Mouse (Mus musculus): ENCODE measurements around the gene Gm20532. TPM values are rescaled to one million over a fixed set of nuclear protein-coding genes. Genes with fewer than 3 reads are reported as not detected.

Gene Gm20532
- total and polyA plus RNA-seq, 3 experiments = 0.15 TPM; not detected in 2

- peaks cover 34 to 69% of the 10 kb centered on the region in 2 experiments for H3K4me1 ChIP-seq (ENCODE audit: control insufficient read depth in 1 of 2, insufficient read depth in 2 of 2, low read length in 2 of 2)
- peak overlapping the region; percentile 73 for H3K9ac ChIP-seq (ENCODE audit: control insufficient read depth, low read depth, low read length, poor library complexity, severe bottlenecking)
- H3K27ac ChIP-seq (ENCODE audit: control insufficient read depth, low read depth, low read length) = peak overlapping the region; percentile 91
- no peak for DNase-seq (ENCODE audit: low read depth, low spot score)
- peak overlapping the region; percentile 13 to 42; a peak in 3 of 4 replicates for H3K4me3 ChIP-seq (ENCODE audit: control insufficient read depth in 1 of 2, insufficient read depth in 1 of 2, low read depth in 2 of 2, low read length in 2 of 2)
- TF ChIP-seq UBTF (IDR thresholded peaks at IDR 0.05; ENCODE audit: borderline replicate concordance, insufficient read depth, low read depth, low read length) (no peak), GATA1 (IDR thresholded peaks at IDR 0.05; ENCODE audit: low read depth, low read length) (peak; percentile 93), POLR2AphosphoS5 (IDR thresholded peaks at IDR 0.05; ENCODE audit: borderline replicate concordance, low read depth, low read length) (no peak), EP300 (IDR thresholded peaks at IDR 0.05; ENCODE audit: low read depth in 1 of 2, low read length in 2 of 2) (peak; percentile 42 to 48; a peak in 3 of 4 replicates), CHD1 (IDR thresholded peaks at IDR 0.05; ENCODE audit: low read depth, low read length) (peak; percentile 40; the same call in 1 of the 2 replicates), MAZ (IDR thresholded peaks at IDR 0.05; ENCODE audit: low read depth, low read length) (no peak)
- H3K79me2 ChIP-seq (ENCODE audit: control insufficient read depth, insufficient read depth, low read length, poor library complexity) = peaks cover 2% of the 10 kb centered on the region; the same call in 1 of the 2 replicates
- H3K27me3 ChIP-seq (ENCODE audit: control insufficient read depth in 1 of 2, insufficient read depth in 2 of 2, low read length in 2 of 2) = no peaks in the 10 kb centered on the region
- H3K36me3 ChIP-seq (ENCODE audit: control insufficient read depth in 1 of 2, insufficient read depth in 2 of 2, low read length in 2 of 2) = peaks cover 0 to 29% of the 10 kb centered on the region in 2 experiments; a peak in 2 of 4 replicates
- no peaks in the 10 kb centered on the region for H3K9me3 ChIP-seq (replicated peaks; ENCODE audit: insufficient read depth, low read length)
Observed at GRCm38 (mm10) chr2:26575378-26575777, 11.1 kb upstream of the Gm20532 start.

DNA sequence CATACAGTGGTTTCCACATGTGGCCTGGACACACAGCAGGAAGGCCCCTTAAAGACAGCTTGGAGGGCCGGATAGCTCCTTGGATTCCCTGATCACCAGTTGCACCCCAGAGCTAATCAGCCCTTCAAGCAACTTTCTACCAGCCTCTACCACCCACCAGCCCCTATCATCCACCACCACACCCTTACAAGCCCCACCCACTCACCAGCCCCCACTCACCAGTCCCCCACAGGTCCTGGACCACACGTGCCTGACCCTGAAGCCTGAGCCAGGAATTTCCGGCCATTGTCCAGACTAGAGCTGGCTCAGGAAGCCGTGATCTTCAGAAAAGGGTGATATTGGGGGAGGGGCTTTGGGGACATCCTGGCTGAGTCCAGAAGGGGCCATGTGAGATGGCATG, 10.6 kb upstream of the Gm20532 start:
- Histone ChIP-seq H3K4me3 (ENCODE audit: control insufficient read depth in 1 of 2, insufficient read depth in 1 of 2, low read depth in 2 of 2, low read length in 2 of 2) (peak overlapping the region; percentile 23 to 53; a peak in 3 of 4 replicates), H3K9me3 (replicated peaks; ENCODE audit: insufficient read depth, low read length) (no peaks in the 10 kb centered on the region), H3K36me3 (ENCODE audit: control insufficient read depth in 1 of 2, insufficient read depth in 2 of 2, low read length in 2 of 2) (peaks cover 0 to 29% of the 10 kb centered on the region in 2 experiments; a peak in 2 of 4 replicates), H3K27ac (ENCODE audit: control insufficient read depth, low read depth, low read length) (peak overlapping the region; percentile 91), H3K4me1 (ENCODE audit: control insufficient read depth in 1 of 2, insufficient read depth in 2 of 2, low read length in 2 of 2) (peaks cover 34 to 69% of the 10 kb centered on the region in 2 experiments), H3K79me2 (ENCODE audit: control insufficient read depth, insufficient read depth, low read length, poor library complexity) (peaks cover 2% of the 10 kb centered on the region; the same call in 1 of the 2 replicates), H3K9ac (ENCODE audit: control insufficient read depth, low read depth, low read length, poor library complexity, severe bottlenecking) (peak overlapping the region; percentile 73), H3K27me3 (ENCODE audit: control insufficient read depth in 1 of 2, insufficient read depth in 2 of 2, low read length in 2 of 2) (no peaks in the 10 kb centered on the region)
- DNase-seq (ENCODE audit: low read depth, low spot score) = peak; percentile 78
- no peak for TF ChIP-seq USF2 (IDR thresholded peaks at IDR 0.05; ENCODE audit: borderline replicate concordance in 1 of 2, insufficient read depth in 1 of 2, low read depth in 1 of 2, low read length in 2 of 2)
- TF ChIP-seq GATA1 (IDR thresholded peaks at IDR 0.05; ENCODE audit: low read depth, low read length) = no peak; the same call in 1 of the 2 replicates
- no peak for TF ChIP-seq MAFK (IDR thresholded peaks at IDR 0.05; ENCODE audit: borderline replicate concordance, low read depth, low read length)
- TF ChIP-seq TBP (IDR thresholded peaks at IDR 0.05; ENCODE audit: low read depth, low read length) = peak; percentile 46; the same call in 1 of the 2 replicates
- no peak for TF ChIP-seq POLR2AphosphoS2 (IDR thresholded peaks at IDR 0.05; ENCODE audit: low read length)
- peak; percentile 49; the same call in 1 of the 2 replicates for TF ChIP-seq NELFE (IDR thresholded peaks at IDR 0.05; ENCODE audit: low read depth, low read length)
- no peak for TF ChIP-seq NRF1 (IDR thresholded peaks at IDR 0.05; ENCODE audit: insufficient read depth, low read depth, low read length, poor library complexity, severe bottlenecking)
- no peak for TF ChIP-seq CHD1 (IDR thresholded peaks at IDR 0.05; ENCODE audit: low read depth, low read length)
- TF ChIP-seq CHD2 (IDR thresholded peaks at IDR 0.05; ENCODE audit: low read length) = peak; percentile 20; the same call in 1 of the 2 replicates
- peak; percentile 73 for TF ChIP-seq TCF12 (IDR thresholded peaks at IDR 0.05; ENCODE audit: low read depth, low read length)
- TF ChIP-seq MYB (IDR thresholded peaks at IDR 0.05; ENCODE audit: low read depth, low read length) = no peak
- TF ChIP-seq SMC3 (IDR thresholded peaks at IDR 0.05; ENCODE audit: low read depth, low read length) = no peak
- no peak for TF ChIP-seq JUND (IDR thresholded peaks at IDR 0.05; ENCODE audit: low read depth, low read length)
- TF ChIP-seq EP300 (IDR thresholded peaks at IDR 0.05; ENCODE audit: low read depth in 1 of 2, low read length in 2 of 2) = peak in 1 of 2 experiments; percentile 81; a peak in 3 of 4 replicates
- TF ChIP-seq MEF2A (IDR thresholded peaks at IDR 0.05; ENCODE audit: extremely low read depth, insufficient replicate concordance, low read depth, low read length, poor library complexity, severe bottlenecking) = no peak
- no peak for TF ChIP-seq KAT2A (conservative IDR thresholded peaks at IDR 0.05; ENCODE audit: low read depth, low read length)
- TF ChIP-seq ETS1 (IDR thresholded peaks at IDR 0.05; ENCODE audit: low read depth, low read length) = no peak
- TF ChIP-seq POLR2A (IDR thresholded peaks at IDR 0.05; ENCODE audit: control insufficient read depth in 1 of 2, insufficient read depth in 1 of 2, low read depth in 1 of 2, low read length in 2 of 2, poor library complexity in 1 of 2) = peak in 1 of 2 experiments; percentile 61; a peak in 1 of 4 replicates
- TF ChIP-seq ZNF384 (IDR thresholded peaks at IDR 0.05; ENCODE audit: low read depth, low read length) = no peak
- TF ChIP-seq MAZ (IDR thresholded peaks at IDR 0.05; ENCODE audit: low read depth, low read length) = peak; percentile 78; the same call in 1 of the 2 replicates
- TF ChIP-seq MXI1 (IDR thresholded peaks at IDR 0.05; ENCODE audit: low read depth, low read length) = peak; percentile 11
- TF ChIP-seq TAL1 (IDR thresholded peaks at IDR 0.05; ENCODE audit: low read length) = peak; percentile 42
- no peak for TF ChIP-seq ELF1 (IDR thresholded peaks at IDR 0.05; ENCODE audit: low read depth, low read length)
- no peak; the same call in 1 of the 2 replicates for TF ChIP-seq USF1 (IDR thresholded peaks at IDR 0.05; ENCODE audit: low read depth, low read length)
- TF ChIP-seq ZKSCAN1 (IDR thresholded peaks at IDR 0.05; ENCODE audit: low read depth, low read length) = no peak
- TF ChIP-seq RCOR1 (IDR thresholded peaks at IDR 0.05; ENCODE audit: low read depth, low read length) = no peak
- peak; percentile 93 for TF ChIP-seq BHLHE40 (IDR thresholded peaks at IDR 0.05; ENCODE audit: borderline replicate concordance, low read depth, low read length)
